Mouse (Mus musculus) heart, embryonic 11.5 days (tissue): ENCODE data around the gene Pafah1b1. TPM values are rescaled to one million over a fixed set of nuclear protein-coding genes. Genes with fewer than 3 reads are reported as not detected.

ENCODE experiments used
- ATAC-seq: fragments of 200-750 bp; cut with Nextera tagmentation; replicated peaks from 2 replicates; pipeline ENCODE4 v1.8.0; 2017; ENCODE audit warnings: moderate library complexity; ENCODE audit not compliant: insufficient number of reproducible peaks, low FRiP score, low TSS enrichment
- H3K27ac ChIP-seq: fragments of 300-500 bp; sonication (generic); 2 replicates; pipeline ENCODE4 v1.5.1; 2014; ENCODE audit warnings: mild to moderate bottlenecking, low read depth, low read length
- H3K27me3 ChIP-seq: fragments of 300-500 bp; sonication (generic); 2 replicates; pipeline ENCODE4 v1.6.1; 2014; ENCODE audit warnings: mild to moderate bottlenecking, low read length, mixed read lengths; ENCODE audit not compliant: control insufficient read depth, insufficient read depth
- H3K36me3 ChIP-seq: fragments of 300-500 bp; sonication (generic); 2 replicates; pipeline ENCODE4 v1.6.1; 2014; ENCODE audit warnings: mild to moderate bottlenecking, low read length, moderate library complexity, mixed read lengths; ENCODE audit not compliant: control insufficient read depth, insufficient read depth
- H3K4me1 ChIP-seq: fragments of 300-500 bp; sonication (generic); 2 replicates; pipeline ENCODE4 v1.6.1; 2014; ENCODE audit warnings: low read length; ENCODE audit not compliant: control insufficient read depth, insufficient read depth
- H3K4me2 ChIP-seq: fragments of 300-500 bp; sonication (generic); 2 replicates; pipeline ENCODE4 v1.6.1; 2014; ENCODE audit warnings: mild to moderate bottlenecking, moderate library complexity
- H3K4me3 ChIP-seq: fragments of 300-500 bp; sonication (generic); 2 replicates; pipeline ENCODE4 v1.5.1; 2014; ENCODE audit warnings: low read depth, low read length
- H3K9ac ChIP-seq: fragments of 300-500 bp; sonication (generic); 2 replicates; pipeline ENCODE4 v1.6.1; 2014; ENCODE audit warnings: mild to moderate bottlenecking, low read depth, low read length, moderate library complexity
- H3K9me3 ChIP-seq: fragments of 300-500 bp; sonication (generic); replicated peaks from 2 replicates; pipeline ENCODE4 v1.6.1; 2016; ENCODE audit warnings: low read length; ENCODE audit not compliant: control insufficient read depth
- WGBS: fragments of 180-500 bp; shearing (Covaris S2); extraction: QIAGEN DNeasy Blood & Tissue Kit; methylation state at CpG from one replicate; pipeline ENCODE4 v1.1.7; 2014; ENCODE audit not compliant: insufficient replicate concordance; 5-methylcytosine and 5-hydroxymethylcytosine counted together
- polyA plus RNA-seq: library from polyadenylated mRNA; unstranded; fragments of >200 nt; fragmentation: Nextera tagmentation; extraction: Ambion mirVana; gene quantifications from 2 replicates; pipeline ENCODE4 v1.2.1, GENCODE M21; 2014

Gene Pafah1b1
- polyA plus RNA-seq, 1 experiment from 2014 or later: 79.6 TPM

DNA sequence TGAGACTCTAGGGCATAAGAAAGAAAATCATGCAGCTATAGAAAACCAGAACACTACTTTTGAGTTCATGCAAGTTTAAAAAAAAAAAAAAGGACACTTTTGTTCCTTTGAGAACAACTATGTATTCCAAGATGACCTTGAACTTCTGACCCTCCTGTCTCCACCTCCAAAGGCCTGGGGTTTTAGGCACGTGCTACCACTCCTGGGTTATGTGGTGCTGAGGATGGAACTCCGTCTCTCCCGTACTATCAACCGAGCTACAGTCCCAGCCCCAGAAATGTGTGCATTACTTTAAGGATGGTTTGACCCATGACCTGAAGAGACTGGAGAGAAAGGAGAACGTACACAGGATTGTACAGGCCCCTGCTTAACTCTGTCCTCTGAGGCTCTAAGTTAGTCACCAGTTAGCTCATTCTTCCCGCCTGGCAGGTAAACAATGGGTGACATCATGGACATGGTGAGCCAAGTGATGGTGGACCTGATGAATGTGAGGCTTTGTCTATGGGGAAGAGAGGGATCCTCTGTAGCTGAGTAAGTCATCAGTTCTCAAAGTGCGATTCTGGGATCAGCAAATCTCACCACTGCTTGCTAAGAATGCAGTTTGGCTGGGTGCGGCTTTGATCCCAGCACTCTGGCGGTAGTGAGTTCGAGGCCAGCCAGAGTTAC, 39.6 kb upstream of the Pafah1b1 start:
- Histone ChIP-seq H3K4me2 (no peak overlapping the region), H3K4me1 (no peaks in the 10 kb centered on the region), H3K27ac (no peak overlapping the region), H3K9ac (no peak overlapping the region), H3K36me3 (no peaks in the 10 kb centered on the region), H3K4me3 (no peak overlapping the region), H3K27me3 (no peaks in the 10 kb centered on the region), H3K9me3 (no peaks in the 10 kb centered on the region)
- 74% methylated on average over 10 of the region's 10 CpGs for WGBS
- no peak for ATAC-seq

- Histone ChIP-seq H3K9me3 (no peaks in the 10 kb centered on the region), H3K9ac (no peak overlapping the region), H3K27ac (no peak overlapping the region), H3K4me3 (no peak overlapping the region), H3K27me3 (no peaks in the 10 kb centered on the region), H3K4me1 (no peaks in the 10 kb centered on the region), H3K36me3 (no peaks in the 10 kb centered on the region), H3K4me2 (no peak overlapping the region)
- ATAC-seq: no peak
- WGBS: 68% methylated on average over 12 of the region's 12 CpGs
These were observed 36.7 kb upstream of the Pafah1b1 start for GRCm38 (mm10) chr11:74761011-74761705.

GRCm38 (mm10) chr11:74756631-74757030, 32.2 kb upstream of the Pafah1b1 start:
- no peaks in the 10 kb centered on the region for H3K9me3 ChIP-seq
- no peak overlapping the region for H3K4me2 ChIP-seq
- H3K9ac ChIP-seq: no peak overlapping the region
- no peaks in the 10 kb centered on the region for H3K36me3 ChIP-seq
- H3K27ac ChIP-seq: peak overlapping the region; percentile 54; the same call in 1 of the 2 replicates
- no peaks in the 10 kb centered on the region for H3K27me3 ChIP-seq
- H3K4me1 ChIP-seq: no peaks in the 10 kb centered on the region
- WGBS: 29% methylated on average over 2 of the region's 2 CpGs
- ATAC-seq: no peak
- no peak overlapping the region for H3K4me3 ChIP-seq

DNA sequence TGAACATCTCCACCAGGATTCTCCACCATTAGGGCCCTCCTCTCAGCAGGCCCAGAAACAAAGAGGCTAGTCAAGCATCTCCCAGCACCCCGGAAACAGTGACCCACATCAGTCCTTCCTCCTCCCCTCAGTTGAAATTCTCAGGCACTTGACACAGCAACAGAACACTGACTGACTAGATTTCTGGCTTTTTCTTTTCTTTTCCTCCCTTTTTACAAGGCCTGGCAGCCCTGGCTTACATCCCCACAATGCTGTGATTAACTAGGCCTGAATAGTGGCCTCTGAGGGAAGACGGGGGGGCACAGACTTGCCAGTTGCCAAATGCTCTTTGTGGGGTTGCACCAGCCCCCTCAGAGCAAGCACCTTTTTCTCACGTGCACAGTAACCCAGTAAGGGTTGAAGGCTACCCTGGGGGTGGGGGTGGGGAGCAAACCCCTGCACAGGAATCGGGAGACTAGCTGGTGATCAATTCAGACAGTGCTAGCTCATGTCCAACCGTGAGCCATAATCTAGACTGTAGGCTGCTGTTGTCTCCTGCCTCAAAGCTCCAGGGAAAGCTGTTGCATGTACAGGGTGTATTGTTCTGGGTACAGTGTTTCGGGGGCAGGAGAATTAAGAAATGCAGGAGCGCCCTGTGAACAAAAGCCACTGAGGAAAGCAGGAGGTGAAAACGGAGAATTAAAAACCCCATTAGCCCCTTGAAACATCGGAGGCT, 27.0 kb upstream of the Pafah1b1 start:
- Histone ChIP-seq H3K9ac (0 out of 2 replicates have a peak overlapping the region, but pooled peaks have one; percentile 28), H3K9me3 (no peaks in the 10 kb centered on the region), H3K27me3 (no peaks in the 10 kb centered on the region), H3K4me2 (no peak overlapping the region), H3K4me1 (peaks cover 13% of the 10 kb centered on the region), H3K4me3 (no peak overlapping the region), H3K27ac (no peak overlapping the region), H3K36me3 (no peaks in the 10 kb centered on the region)
- 72% methylated on average over 9 of the region's 9 CpGs for WGBS
- no peak for ATAC-seq

DNA sequence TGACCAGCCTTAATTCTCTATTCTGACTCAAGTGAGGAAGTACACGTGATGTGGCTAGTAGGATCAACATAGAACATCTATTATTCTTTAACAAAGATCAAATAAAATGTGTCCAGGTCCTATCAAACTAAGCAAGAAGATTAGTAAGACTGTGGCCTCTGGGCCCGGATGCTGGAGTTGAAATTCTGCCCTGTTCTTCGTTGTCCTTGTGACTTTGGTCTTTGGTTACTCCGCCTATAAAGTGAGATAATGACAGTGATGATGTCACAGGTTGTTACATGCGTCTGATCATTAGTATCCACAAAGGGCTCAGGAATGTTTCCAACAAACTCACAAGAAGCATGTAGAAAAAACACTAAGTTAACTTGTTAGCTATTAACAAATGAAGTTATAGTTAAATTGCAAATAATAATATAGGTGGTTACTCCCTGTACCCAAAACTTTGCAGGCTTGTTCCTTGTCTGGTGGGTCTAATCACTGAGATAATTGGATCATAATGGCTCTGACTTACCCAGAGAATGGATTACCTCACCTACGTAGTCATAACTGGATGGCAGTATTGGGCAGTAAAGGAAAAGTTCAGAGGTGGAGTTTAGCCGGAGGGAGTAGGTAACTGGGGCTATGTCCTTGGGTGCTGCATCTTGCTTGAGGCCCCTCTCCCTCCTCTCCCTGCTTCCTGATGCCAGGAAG, 26.3 kb upstream of the Pafah1b1 start:
- Histone ChIP-seq H3K4me1 (peaks cover 13% of the 10 kb centered on the region), H3K27me3 (no peaks in the 10 kb centered on the region), H3K36me3 (no peaks in the 10 kb centered on the region), H3K4me3 (no peak overlapping the region), H3K9me3 (no peaks in the 10 kb centered on the region), H3K4me2 (no peak overlapping the region), H3K27ac (no peak overlapping the region), H3K9ac (no peak overlapping the region)
- ATAC-seq: no peak
- 74% methylated on average over 7 of the region's 7 CpGs for WGBS

DNA sequence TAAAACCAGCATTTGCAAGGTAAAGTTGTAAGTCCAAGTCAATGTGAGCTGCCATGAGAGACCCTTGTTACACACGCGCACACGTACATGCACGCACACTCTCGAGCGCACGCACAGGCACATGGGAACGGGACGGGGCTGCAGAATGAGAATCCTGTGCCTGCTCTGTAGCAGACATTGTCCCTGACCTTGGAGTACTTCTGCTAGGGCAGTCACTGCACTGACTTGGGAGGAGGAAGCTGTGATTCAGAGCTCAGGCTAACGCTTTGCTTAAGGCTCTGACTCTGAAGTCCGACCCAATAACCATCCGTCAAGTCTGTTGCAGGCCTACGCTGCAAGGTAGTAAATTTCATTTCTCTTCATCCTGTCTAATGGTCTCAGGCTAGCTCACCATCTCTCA, 24.8 kb upstream of the Pafah1b1 start:
- no peaks in the 10 kb centered on the region for H3K9me3 ChIP-seq
- peak overlapping the region; percentile 73; the same call in 1 of the 2 replicates for H3K27ac ChIP-seq
- H3K9ac ChIP-seq: no peak overlapping the region
- ATAC-seq: no peak
- H3K27me3 ChIP-seq: no peaks in the 10 kb centered on the region
- no peak overlapping the region for H3K4me3 ChIP-seq
- H3K4me1 ChIP-seq: peaks cover 13% of the 10 kb centered on the region
- no peaks in the 10 kb centered on the region for H3K36me3 ChIP-seq
- 84% methylated on average over 13 of the region's 13 CpGs for WGBS
- H3K4me2 ChIP-seq: no peak overlapping the region

DNA sequence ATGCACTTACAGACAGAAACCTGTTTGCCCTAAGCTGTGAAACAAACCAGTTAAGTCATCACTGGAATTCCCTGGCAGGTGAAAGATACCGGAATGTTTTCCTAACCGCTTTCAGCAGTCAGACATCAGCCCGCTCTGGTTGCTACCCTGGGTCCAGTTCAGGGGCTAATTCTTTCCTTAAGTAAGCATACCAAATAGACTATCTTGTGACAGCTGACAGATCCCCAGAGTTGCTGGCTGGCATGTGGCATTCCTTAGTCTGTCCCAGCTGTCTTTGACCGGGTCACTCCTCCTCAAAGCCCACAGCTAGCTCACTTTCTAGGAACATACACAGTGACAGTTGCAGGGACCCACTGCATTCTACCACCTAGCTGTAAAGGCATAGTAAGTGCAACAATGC, 23.6 kb upstream of the Pafah1b1 start:
- Histone ChIP-seq H3K4me1 (peaks cover 13% of the 10 kb centered on the region), H3K27me3 (no peaks in the 10 kb centered on the region), H3K9ac (no peak overlapping the region), H3K9me3 (no peaks in the 10 kb centered on the region), H3K4me3 (no peak overlapping the region), H3K4me2 (no peak overlapping the region), H3K27ac (peak overlapping the region; percentile 73), H3K36me3 (no peaks in the 10 kb centered on the region)
- peak; percentile 65 for ATAC-seq
- WGBS: 22% methylated on average over 4 of the region's 4 CpGs

DNA sequence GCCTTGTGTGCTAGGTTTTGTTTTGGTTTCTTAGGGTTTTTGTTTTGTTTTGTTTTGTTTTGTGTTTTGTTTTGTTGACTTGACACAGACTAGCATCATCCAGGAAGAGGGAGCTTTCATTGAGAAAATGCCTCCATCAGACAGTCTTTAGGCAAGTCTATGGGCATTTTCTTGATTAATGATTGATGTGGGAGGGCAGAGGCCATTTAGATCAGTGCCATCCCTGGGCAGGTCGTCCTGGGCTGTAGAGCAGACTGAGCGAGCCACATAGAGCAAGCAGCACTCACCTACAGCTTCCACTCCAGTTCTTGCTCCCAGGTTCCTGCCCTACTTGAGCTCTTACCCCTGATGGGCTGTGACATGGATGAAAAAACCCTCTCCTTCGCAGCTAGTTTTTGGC, 13.4 kb upstream of the Pafah1b1 start:
- no peaks in the 10 kb centered on the region for H3K9me3 ChIP-seq
- H3K9ac ChIP-seq: no peak overlapping the region
- no peaks in the 10 kb centered on the region for H3K4me1 ChIP-seq
- H3K27ac ChIP-seq: no peak overlapping the region
- H3K4me2 ChIP-seq: no peak overlapping the region
- no peaks in the 10 kb centered on the region for H3K27me3 ChIP-seq
- 49% methylated on average over 3 of the region's 3 CpGs for WGBS
- no peak overlapping the region for H3K4me3 ChIP-seq
- no peaks in the 10 kb centered on the region for H3K36me3 ChIP-seq
- ATAC-seq: no peak
